Mouse (Mus musculus): ENCODE measurements around the gene Usp2. TPM values are rescaled to one million over a fixed set of nuclear protein-coding genes. Genes with fewer than 3 reads are reported as not detected.
A peak's percentile ranks its signal among the peaks of the same experiment; 100 is the strongest.

Gene Usp2
- total and polyA plus RNA-seq, 3 experiments = 73.8 to 206 (median 75.8) TPM

DNA sequence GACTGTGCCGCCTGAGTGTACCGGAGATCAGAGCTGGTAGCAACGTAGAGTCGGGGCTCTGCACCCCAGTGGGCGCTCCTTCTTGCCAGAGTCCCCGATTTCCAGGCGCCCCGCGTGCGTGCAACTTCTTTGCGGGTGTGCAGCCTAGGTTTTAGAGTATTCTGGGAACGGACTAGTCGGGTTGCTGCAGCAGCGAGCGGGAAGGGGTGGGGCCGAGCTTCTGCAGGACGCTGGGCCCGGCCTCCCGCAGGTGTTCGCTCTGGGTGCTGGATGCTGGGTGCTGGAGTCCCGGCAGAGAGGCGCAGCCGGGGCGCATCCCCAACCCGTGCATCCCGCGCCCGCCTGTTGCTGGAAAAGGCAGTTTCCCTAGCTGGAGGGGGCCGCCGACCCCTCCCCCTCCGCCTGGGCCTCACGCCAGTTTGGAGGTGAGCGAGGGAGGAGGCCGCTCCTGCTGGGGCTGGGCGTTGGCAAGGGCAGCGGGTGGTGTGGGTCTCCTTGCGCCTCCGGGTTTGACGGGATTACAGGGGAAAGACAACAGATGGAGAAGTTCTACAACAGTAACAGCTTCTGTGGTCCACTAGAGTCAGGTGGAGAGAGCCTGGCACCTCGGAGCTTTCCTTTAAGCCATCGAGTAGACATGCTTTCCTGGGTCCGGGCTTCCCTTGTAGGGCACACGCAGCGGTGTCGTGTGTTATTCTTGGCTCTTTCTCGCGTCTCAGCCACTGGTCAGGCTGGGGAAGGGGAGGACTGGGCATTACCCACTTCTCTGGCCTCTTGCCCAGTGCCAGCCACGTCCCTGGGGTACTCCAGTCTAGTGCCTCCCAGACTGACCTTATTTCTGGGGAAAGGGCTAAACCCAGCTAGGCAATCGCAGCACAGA, 68.3 kb downstream of the Usp2 start:
- DNase-seq = peak; percentile 71 to 74
- peak overlapping the region; percentile 60 for H3K9ac ChIP-seq (ENCODE audit: low read depth, low read length)
- peak overlapping the region; percentile 99 for H3K27ac ChIP-seq
- no peaks in the 10 kb centered on the region for H3K36me3 ChIP-seq (ENCODE audit: control insufficient read depth, insufficient read depth, low read length)
- H3K79me2 ChIP-seq (replicated peaks; ENCODE audit: control insufficient read depth, insufficient read depth, low read length) = no peaks in the 10 kb centered on the region
- peak overlapping the region; percentile 71 for H3K4me3 ChIP-seq
- intact Hi-C loops (cut with DNase I) = no loop called here
- WGBS = 1% methylated on average over 49 of the region's 49 CpGs
- H3K27me3 ChIP-seq (ENCODE audit: control insufficient read depth, insufficient read depth, low read length) = no peaks in the 10 kb centered on the region
- H3K4me1 ChIP-seq (ENCODE audit: control insufficient read depth, insufficient read depth, low read length) = peaks cover 6% of the 10 kb centered on the region; the same call in 1 of the 2 replicates
- TF ChIP-seq EP300 (IDR thresholded peaks at IDR 0.05; ENCODE audit: insufficient read depth, low read depth, low read length) (no peak), CTCF (IDR thresholded peaks at IDR 0.05) (no peak), POLR2A (IDR thresholded peaks at IDR 0.05; ENCODE audit: insufficient read depth, low read depth, low read length) (no peak)

DNA sequence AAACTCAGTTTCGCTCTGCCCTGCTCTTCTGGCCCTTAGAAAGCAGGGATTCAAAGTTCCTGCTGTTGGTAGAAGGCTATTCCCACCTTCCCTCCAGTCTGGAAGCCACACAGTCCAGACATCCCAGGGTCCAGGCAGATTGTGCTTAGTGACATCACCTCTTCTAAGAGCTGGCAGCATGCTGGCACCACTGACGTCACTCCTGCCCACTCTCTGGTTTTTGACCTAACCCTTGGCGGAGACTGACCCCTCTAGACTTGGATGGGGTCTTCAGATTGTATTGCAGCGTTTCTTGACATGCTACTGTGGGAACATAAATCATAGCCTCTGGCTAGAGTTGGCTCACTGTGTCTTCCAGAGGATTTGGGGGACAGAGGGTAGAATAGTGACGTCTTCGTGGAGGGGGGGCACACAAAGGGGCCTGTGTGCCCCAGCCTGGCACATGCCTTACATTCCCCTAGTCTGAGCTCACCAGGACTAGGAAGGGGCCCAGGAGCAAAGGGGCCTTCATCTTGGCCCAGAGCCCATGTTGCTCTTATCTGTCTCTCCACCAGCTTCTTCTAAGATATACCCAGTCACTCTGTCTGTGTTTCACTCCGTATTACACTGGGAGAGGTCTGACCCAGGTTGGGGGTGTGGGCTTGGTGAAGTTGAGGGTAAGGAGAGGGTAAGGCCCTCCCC, 69.0 kb downstream of the Usp2 start:
- no peaks in the 10 kb centered on the region for H3K27me3 ChIP-seq (ENCODE audit: control insufficient read depth, insufficient read depth, low read length)
- intact Hi-C loops (cut with DNase I) = no loop called here
- H3K4me1 ChIP-seq (ENCODE audit: control insufficient read depth, insufficient read depth, low read length) = peaks cover 3% of the 10 kb centered on the region; the same call in 1 of the 2 replicates
- peak overlapping the region; percentile 71 for H3K4me3 ChIP-seq
- no peaks in the 10 kb centered on the region for H3K36me3 ChIP-seq (ENCODE audit: control insufficient read depth, insufficient read depth, low read length)
- no peak for DNase-seq
- no peak for TF ChIP-seq CTCF (IDR thresholded peaks at IDR 0.05)
- no peaks in the 10 kb centered on the region for H3K79me2 ChIP-seq (replicated peaks; ENCODE audit: control insufficient read depth, insufficient read depth, low read length)
- H3K27ac ChIP-seq = peak overlapping the region; percentile 99
- WGBS = 32% methylated on average over 7 of the region's 7 CpGs
- H3K9ac ChIP-seq (ENCODE audit: low read depth, low read length) = peak overlapping the region; percentile 60

DNA sequence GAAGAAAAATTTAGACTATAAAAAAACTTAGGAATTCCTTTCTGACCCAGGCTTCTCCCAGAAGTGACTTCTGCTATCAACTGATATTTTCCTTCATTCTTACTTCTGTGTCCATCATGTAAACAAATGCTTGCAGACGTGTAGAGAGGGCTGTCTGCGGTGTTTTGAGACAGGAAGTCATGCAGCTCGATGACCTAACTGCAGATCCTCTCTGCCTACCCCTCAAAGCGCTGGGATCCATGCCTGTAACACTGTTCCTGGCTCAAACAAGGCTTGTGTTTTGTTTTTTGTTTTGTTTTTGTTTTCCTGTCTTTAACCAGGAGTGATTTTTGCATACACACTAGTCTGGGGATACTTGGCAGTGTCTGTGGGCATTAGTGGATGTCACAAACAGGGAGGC, 71.0 kb downstream of the Usp2 start:
- H3K27ac ChIP-seq = no peak overlapping the region
- no peak overlapping the region for H3K9ac ChIP-seq (ENCODE audit: low read depth, low read length)
- H3K27me3 ChIP-seq (ENCODE audit: control insufficient read depth, insufficient read depth, low read length) = no peaks in the 10 kb centered on the region
- peaks cover 3% of the 10 kb centered on the region; the same call in 1 of the 2 replicates for H3K4me1 ChIP-seq (ENCODE audit: control insufficient read depth, insufficient read depth, low read length)
- no peak for DNase-seq
- H3K36me3 ChIP-seq (ENCODE audit: control insufficient read depth, insufficient read depth, low read length) = no peaks in the 10 kb centered on the region
- 31% methylated on average over 4 of the region's 4 CpGs for WGBS
- no peak overlapping the region for H3K4me3 ChIP-seq
- H3K79me2 ChIP-seq (replicated peaks; ENCODE audit: control insufficient read depth, insufficient read depth, low read length) = no peaks in the 10 kb centered on the region
- no peak for TF ChIP-seq POLR2A (IDR thresholded peaks at IDR 0.05; ENCODE audit: insufficient read depth, low read depth, low read length)
- intact Hi-C loops (cut with DNase I) = no loop called here

DNA sequence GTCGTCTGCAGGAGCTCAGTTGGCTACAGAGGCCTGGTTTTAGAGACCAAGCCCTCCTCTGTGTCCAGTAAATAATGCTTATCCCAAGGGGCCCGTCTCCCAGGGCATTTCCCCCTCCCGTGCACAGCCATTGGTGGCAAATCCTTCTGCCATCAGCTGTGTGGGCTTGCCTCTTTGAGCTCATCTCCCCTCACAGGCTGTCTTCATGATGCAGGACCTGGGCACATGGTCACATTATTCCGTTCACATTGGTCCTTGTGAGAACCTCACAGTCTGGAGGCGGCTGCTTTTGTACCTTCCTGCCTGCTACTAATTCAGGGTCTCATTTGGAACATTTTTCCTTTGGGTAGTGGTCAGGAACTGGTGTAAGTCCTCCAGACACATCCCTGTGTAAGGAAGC, 75.1 kb downstream of the Usp2 start:
- Histone ChIP-seq H3K4me3 (no peak overlapping the region), H3K79me2 (replicated peaks; ENCODE audit: control insufficient read depth, insufficient read depth, low read length) (no peaks in the 10 kb centered on the region), H3K27me3 (ENCODE audit: control insufficient read depth, insufficient read depth, low read length) (no peaks in the 10 kb centered on the region), H3K27ac (no peak overlapping the region), H3K36me3 (ENCODE audit: control insufficient read depth, insufficient read depth, low read length) (no peaks in the 10 kb centered on the region), H3K9ac (ENCODE audit: low read depth, low read length) (no peak overlapping the region), H3K4me1 (ENCODE audit: control insufficient read depth, insufficient read depth, low read length) (peaks cover 3% of the 10 kb centered on the region; the same call in 1 of the 2 replicates)
- TF ChIP-seq POLR2A (IDR thresholded peaks at IDR 0.05; ENCODE audit: insufficient read depth, low read depth, low read length) (no peak), EP300 (IDR thresholded peaks at IDR 0.05; ENCODE audit: insufficient read depth, low read depth, low read length) (no peak), CTCF (IDR thresholded peaks at IDR 0.05) (no peak)
- 54% methylated on average over 5 of the region's 5 CpGs for WGBS
- DNase-seq = no peak
- intact Hi-C loops (cut with DNase I) = no loop called here

DNA sequence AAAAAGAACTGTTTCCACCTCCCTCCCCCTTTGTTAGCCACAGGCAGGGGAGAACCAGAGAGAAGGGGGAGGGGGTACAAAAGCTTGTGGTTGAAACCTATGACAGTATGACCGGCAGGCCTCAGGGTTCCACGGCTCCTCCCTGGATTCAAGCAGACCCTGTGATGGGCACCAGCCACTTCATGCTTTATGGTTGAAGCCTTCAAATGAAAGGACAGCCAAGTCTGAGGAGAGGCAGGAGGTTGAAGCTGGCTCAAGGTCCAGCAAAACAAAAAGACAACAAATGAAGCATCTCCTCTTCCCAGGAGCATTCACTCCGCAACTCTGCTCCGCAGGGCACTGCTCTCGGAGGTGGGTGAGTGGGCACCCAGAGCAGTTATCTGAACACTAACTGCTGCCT, 76.6 kb downstream of the Usp2 start:
- intact Hi-C loops (cut with DNase I) = no loop called here
- peak overlapping the region; percentile 26; the same call in 1 of the 2 replicates for H3K27ac ChIP-seq
- H3K9ac ChIP-seq (ENCODE audit: low read depth, low read length) = no peak overlapping the region
- no peak for DNase-seq
- no peaks in the 10 kb centered on the region for H3K79me2 ChIP-seq (replicated peaks; ENCODE audit: control insufficient read depth, insufficient read depth, low read length)
- peaks cover 3% of the 10 kb centered on the region for H3K4me1 ChIP-seq (ENCODE audit: control insufficient read depth, insufficient read depth, low read length)
- TF ChIP-seq POLR2A (IDR thresholded peaks at IDR 0.05; ENCODE audit: insufficient read depth, low read depth, low read length) (no peak), CTCF (IDR thresholded peaks at IDR 0.05) (no peak)
- H3K4me3 ChIP-seq = no peak overlapping the region
- H3K27me3 ChIP-seq (ENCODE audit: control insufficient read depth, insufficient read depth, low read length) = no peaks in the 10 kb centered on the region
- H3K36me3 ChIP-seq (ENCODE audit: control insufficient read depth, insufficient read depth, low read length) = peaks cover 9% of the 10 kb centered on the region
- WGBS = 72% methylated on average over 5 of the region's 5 CpGs
